Mouse (Mus musculus) midbrain, embryonic 14.5 days (tissue): ENCODE results near the gene Cdk6. TPM values are rescaled to one million over a fixed set of nuclear protein-coding genes. Genes with fewer than 3 reads are reported as not detected.

ENCODE experiments used
- ATAC-seq: fragments of 200-750 bp; cut with Nextera tagmentation; 2 replicates; pipeline ENCODE4 v1.8.0; 2017; ENCODE audit warnings: moderate number of reproducible peaks, moderate library complexity; ENCODE audit not compliant: low FRiP score, low TSS enrichment
- DNase-seq: peaks from one replicate; pipeline ENCODE4 v3.0.0-alpha.2; 2015
- H3K27ac ChIP-seq: fragments of 300-500 bp; sonication (generic); replicated peaks from 2 replicates; pipeline ENCODE4 v1.5.1; 2014; ENCODE audit warnings: mild to moderate bottlenecking, low read depth, low read length, moderate library complexity
- H3K27me3 ChIP-seq: fragments of 300-500 bp; sonication (generic); 2 replicates; pipeline ENCODE4 v1.6.1; 2014; ENCODE audit warnings: low read length, control low read depth, mixed read lengths; ENCODE audit not compliant: control insufficient read depth, insufficient read depth
- H3K36me3 ChIP-seq: fragments of 300-500 bp; sonication (generic); 2 replicates; pipeline ENCODE4 v1.6.1; 2014; ENCODE audit warnings: low read length, control low read depth; ENCODE audit not compliant: control insufficient read depth, insufficient read depth
- H3K4me1 ChIP-seq: fragments of 300-500 bp; sonication (generic); 2 replicates; pipeline ENCODE4 v1.6.1; 2014; ENCODE audit warnings: mild to moderate bottlenecking, antibody characterized with exemption, low read length, control low read depth; ENCODE audit not compliant: control insufficient read depth, insufficient read depth
- H3K4me2 ChIP-seq: fragments of 300-500 bp; sonication (generic); 2 replicates; pipeline ENCODE4 v1.6.1; 2014; ENCODE audit warnings: mild to moderate bottlenecking, low read length, moderate library complexity
- H3K4me3 ChIP-seq: fragments of 300-500 bp; sonication (generic); replicated peaks from 2 replicates; pipeline ENCODE4 v1.5.1; 2014; ENCODE audit warnings: low read depth, low read length
- H3K9ac ChIP-seq: fragments of 300-500 bp; sonication (generic); replicated peaks from 2 replicates; pipeline ENCODE4 v1.6.1; 2014; ENCODE audit warnings: mild to moderate bottlenecking, low read length, moderate library complexity
- H3K9me3 ChIP-seq: fragments of 300-500 bp; sonication (generic); 2 replicates; pipeline ENCODE4 v1.6.1; 2016; ENCODE audit warnings: low read length, control low read depth, mixed read lengths; ENCODE audit not compliant: control insufficient read depth
- whole genome bisulfite sequencing: fragments of 180-500 bp; shearing (Covaris S2); extraction: QIAGEN DNeasy Blood & Tissue Kit; methylation state at CpG from one replicate; pipeline ENCODE4 v1.1.7; 2014; 5-methylcytosine and 5-hydroxymethylcytosine counted together
- polyA plus RNA-seq: library from polyadenylated mRNA; unstranded; fragments of >200 nt; fragmentation: Nextera tagmentation; extraction: Ambion mirVana; gene quantifications from 2 replicates; pipeline ENCODE4 v1.2.1, GENCODE M21; 2014

Cdk6 gene
- polyA plus RNA-seq, 1 experiment from 2014 or later, result 15.9 TPM

DNA sequence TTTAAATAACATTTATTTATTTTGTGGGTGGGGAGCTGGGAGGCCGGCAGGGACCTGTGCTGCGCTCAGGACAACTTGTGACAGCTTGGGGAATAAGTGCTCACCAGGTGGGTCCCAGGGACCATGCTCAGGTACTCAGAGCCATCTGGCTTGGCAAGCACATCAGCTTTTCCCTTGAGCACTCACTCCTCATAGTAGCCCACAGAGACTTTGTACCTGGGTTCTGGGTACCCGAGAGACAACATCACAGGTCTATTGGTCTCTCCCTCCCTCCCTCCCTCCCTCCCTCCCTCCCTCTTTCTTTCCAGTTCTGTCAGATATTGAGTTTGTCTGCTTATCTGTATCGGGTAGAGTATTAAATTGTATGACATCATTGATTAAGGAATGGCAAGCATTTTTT, 38.0 kb downstream of the Cdk6 start:
- DNase-seq (no peak), ATAC-seq (no peak)
- no peak overlapping the region for H3K9ac ChIP-seq
- no peaks in the 10 kb centered on the region for H3K36me3 ChIP-seq
- no peak overlapping the region for H3K4me3 ChIP-seq
- no peaks in the 10 kb centered on the region for H3K9me3 ChIP-seq
- no peak overlapping the region for H3K27ac ChIP-seq
- 74% methylated on average over 4 of the region's 4 CpGs for WGBS
- no peak overlapping the region for H3K4me2 ChIP-seq
- no peaks in the 10 kb centered on the region for H3K4me1 ChIP-seq
- H3K27me3 ChIP-seq, result no peaks in the 10 kb centered on the region

DNA sequence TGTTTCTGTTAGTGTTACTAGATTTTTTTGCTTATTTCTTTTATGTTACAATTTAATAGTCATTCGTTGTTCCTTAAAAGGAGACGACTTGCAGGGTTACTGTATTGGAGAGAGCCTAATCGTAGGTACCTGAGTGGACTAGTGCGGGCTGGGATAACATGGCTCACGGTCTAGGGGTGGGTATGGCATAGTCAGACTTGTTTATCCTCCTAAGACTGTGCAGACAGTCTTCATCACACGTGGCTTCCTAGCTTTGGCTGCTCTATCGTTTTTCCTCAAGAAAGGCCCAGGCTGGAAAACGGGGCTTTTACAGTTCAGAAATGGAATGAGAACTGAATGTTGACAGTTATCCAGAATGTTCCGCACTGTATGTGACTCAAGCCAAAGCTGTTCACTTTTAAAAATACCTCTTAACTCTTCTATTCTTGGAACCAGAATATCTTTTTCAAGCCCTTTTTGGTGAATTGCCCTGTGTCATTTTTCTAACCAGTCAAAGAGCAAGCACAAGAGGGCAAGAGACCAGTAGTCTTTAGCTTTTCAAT, 39.5 kb downstream of the Cdk6 start:
- H3K27ac ChIP-seq, result no peak overlapping the region
- H3K4me1 ChIP-seq, result no peaks in the 10 kb centered on the region
- WGBS, result 89% methylated on average over 9 of the region's 9 CpGs
- H3K4me3 ChIP-seq, result no peak overlapping the region
- no peak for DNase-seq
- H3K9ac ChIP-seq, result no peak overlapping the region
- H3K9me3 ChIP-seq, result no peaks in the 10 kb centered on the region
- H3K4me2 ChIP-seq, result no peak overlapping the region
- no peaks in the 10 kb centered on the region for H3K36me3 ChIP-seq
- no peak for ATAC-seq
- H3K27me3 ChIP-seq, result no peaks in the 10 kb centered on the region

DNA sequence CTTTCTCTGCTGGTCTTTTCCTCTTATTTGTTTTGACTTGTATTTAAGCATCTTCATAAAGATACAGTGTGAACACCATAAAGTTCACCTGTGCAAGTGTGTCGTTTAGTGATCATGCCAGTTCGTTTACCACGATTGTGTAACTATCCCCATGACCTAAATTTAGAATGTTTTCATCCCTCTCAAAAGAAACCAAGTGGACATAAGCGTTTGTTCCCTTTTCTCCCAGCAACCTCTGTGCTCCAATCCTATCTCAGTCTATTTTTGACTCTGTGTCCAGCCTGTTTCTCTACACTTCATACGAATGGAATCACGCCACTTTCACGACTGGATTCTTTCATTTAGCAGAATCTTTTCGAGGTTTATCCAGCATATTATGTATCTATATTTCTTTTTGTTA, 40.5 kb downstream of the Cdk6 start:
- Histone ChIP-seq H3K27ac (no peak overlapping the region), H3K9ac (no peak overlapping the region), H3K9me3 (no peaks in the 10 kb centered on the region), H3K27me3 (no peaks in the 10 kb centered on the region), H3K4me3 (no peak overlapping the region), H3K4me1 (no peaks in the 10 kb centered on the region), H3K36me3 (no peaks in the 10 kb centered on the region), H3K4me2 (no peak overlapping the region)
- WGBS, result 92% methylated on average over 8 of the region's 8 CpGs
- ATAC-seq, result no peak
- DNase-seq, result no peak

DNA sequence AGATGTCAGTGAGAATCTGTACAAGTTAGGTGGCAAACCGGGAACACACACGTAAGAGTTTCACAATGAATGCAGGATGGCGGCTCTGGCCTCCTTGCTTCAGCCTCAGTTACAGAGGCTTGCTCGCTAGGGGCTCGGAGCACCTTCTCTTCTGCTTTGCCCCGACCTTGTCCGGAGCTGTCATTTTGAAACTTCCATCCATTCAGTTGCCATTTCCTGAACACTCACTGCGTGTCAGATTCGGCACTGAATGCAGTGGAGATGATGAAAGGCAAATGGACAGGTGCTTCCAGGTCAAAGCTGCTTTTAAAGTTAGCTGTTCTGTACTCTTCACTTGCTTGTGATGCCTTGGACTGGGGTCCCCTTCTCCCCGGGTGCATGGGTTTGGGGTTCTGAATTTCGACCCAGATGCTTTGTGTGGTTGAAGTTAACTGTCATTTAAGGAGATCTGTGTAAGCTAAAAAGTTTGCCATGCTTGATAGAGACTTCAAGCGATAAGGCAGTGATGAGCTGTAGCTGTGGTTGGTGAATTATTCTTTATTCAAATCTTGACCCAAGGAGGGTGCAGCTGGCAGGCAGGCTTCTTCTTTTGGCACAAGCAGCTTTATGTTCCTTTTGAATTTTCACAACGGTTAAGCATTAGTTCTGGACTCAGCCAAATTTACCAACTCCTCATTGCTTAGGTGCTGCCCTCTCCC, 41.2 kb downstream of the Cdk6 start:
- H3K4me1 ChIP-seq, result no peaks in the 10 kb centered on the region
- WGBS, result 82% methylated on average over 13 of the region's 13 CpGs
- DNase-seq (no peak), ATAC-seq (no peak)
- H3K9ac ChIP-seq, result no peak overlapping the region
- H3K9me3 ChIP-seq, result no peaks in the 10 kb centered on the region
- H3K4me2 ChIP-seq, result no peak overlapping the region
- H3K4me3 ChIP-seq, result no peak overlapping the region
- no peaks in the 10 kb centered on the region for H3K27me3 ChIP-seq
- H3K27ac ChIP-seq, result no peak overlapping the region
- no peaks in the 10 kb centered on the region for H3K36me3 ChIP-seq

DNA sequence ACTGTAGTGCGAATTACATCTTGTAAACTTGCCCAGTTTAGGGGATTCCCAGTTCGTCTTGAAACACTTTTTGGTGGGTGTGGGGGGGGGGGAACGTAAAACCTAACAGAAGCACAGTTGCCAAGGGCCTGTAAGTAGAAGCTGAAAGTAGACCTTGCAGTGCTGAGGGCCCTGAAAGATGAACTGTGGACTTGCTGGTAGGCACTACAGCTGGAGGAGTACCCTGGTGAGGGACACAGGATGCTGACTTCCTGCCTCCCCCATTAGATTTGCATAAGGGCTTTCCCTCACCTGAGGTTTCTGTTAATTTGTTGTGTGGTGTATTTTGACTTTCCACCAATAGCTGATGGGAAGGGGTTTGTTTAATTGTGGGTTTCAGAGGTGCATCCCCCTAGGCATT, 42.3 kb downstream of the Cdk6 start:
- Histone ChIP-seq H3K9ac (no peak overlapping the region), H3K9me3 (no peaks in the 10 kb centered on the region)
- WGBS, result 91% methylated on average over 3 of the region's 3 CpGs

DNA sequence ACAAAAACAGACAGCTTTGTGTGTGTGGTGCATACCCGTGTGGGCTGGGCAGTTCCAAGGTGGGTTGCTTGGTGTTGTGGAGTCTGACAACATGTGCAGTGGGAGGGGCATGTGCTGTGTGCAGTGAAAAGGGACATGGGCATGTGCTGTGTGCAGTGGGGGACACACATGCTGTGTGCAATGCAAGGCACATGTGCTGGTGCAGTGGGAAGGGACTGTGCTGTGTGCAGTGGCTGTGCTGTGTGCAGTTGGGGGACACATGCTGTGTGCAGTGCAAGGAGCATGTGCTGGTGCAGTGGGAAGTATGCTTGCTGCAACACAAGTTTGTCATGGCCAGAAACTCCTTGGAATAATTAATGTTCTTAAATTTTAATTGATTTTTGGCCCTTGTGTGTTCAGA, 43.8 kb downstream of the Cdk6 start:
- Histone ChIP-seq H3K4me3 (no peak overlapping the region), H3K36me3 (no peaks in the 10 kb centered on the region), H3K27me3 (no peaks in the 10 kb centered on the region), H3K4me2 (no peak overlapping the region), H3K9ac (no peak overlapping the region), H3K4me1 (no peaks in the 10 kb centered on the region), H3K27ac (no peak overlapping the region), H3K9me3 (no peaks in the 10 kb centered on the region)
- ATAC-seq (no peak), DNase-seq (no peak)
- 80% methylated on average over 1 of the region's 1 CpGs for WGBS

More for the DNA sequence above, 42.3 kb downstream of the Cdk6 start:
- DNase-seq (no peak), ATAC-seq (no peak)
- Histone ChIP-seq H3K4me1 (no peaks in the 10 kb centered on the region), H3K27me3 (no peaks in the 10 kb centered on the region), H3K4me2 (no peak overlapping the region), H3K4me3 (no peak overlapping the region), H3K27ac (no peak overlapping the region), H3K36me3 (no peaks in the 10 kb centered on the region)

DNA sequence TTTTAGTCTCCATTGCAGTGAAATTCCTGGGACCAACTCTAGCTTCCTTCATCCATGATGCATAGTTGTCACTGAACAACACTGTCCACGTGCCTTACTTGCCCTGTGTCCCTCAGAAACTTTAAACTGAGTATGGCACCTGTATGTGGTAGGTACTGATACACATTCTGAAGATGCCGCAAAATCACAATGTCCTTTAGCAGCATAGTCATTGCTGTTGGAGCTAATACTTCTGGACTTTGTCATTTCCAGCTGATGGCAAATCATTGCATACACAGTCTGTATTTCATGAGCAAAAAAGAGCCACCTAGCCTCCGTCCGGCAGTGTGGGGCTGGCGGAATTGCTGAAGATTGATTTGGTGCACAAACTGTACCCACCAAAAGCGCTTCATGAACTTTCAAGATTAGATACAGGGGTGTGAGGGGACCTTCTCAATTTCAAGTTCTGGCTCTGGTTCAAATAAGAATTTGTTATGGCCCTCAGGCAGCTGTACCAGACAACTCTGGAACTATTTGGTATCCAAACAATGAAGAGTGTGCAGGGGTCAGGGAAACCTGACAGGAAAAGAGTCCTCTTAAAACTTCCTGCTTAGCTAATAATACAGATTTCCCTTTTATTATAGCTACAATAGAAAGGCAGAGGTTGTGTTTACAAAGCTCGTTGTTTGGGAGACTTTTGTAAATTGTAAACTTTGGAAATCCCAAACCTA, 44.9 kb downstream of the Cdk6 start:
- no peaks in the 10 kb centered on the region for H3K4me1 ChIP-seq
- no peaks in the 10 kb centered on the region for H3K9me3 ChIP-seq
- H3K9ac ChIP-seq, result no peak overlapping the region
- no peak overlapping the region for H3K4me2 ChIP-seq
- no peak for DNase-seq
- H3K27me3 ChIP-seq, result no peaks in the 10 kb centered on the region
- 80% methylated on average over 7 of the region's 7 CpGs for WGBS
- H3K36me3 ChIP-seq, result no peaks in the 10 kb centered on the region
- H3K27ac ChIP-seq, result no peak overlapping the region
- no peak overlapping the region for H3K4me3 ChIP-seq
- ATAC-seq, result no peak

DNA sequence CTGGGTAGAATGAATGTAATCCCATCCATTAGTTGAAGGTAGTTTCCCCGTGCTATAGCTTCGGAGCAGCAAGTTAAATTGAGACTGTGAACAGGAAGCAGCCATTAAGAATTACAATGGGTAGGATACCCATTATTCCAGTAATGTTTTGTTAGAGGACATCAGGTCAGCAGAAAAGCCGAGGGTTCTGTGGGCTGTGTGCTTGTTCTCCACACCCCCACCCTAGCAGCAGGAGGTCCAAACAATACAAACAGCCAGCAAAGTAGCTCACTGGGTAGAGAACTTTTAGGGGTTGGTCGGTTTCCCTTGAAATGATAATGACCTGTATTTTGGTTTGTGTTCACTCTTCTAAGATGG, 45.4 kb downstream of the Cdk6 start:
- Histone ChIP-seq H3K27ac (no peak overlapping the region), H3K9me3 (no peaks in the 10 kb centered on the region), H3K4me1 (no peaks in the 10 kb centered on the region), H3K9ac (no peak overlapping the region), H3K4me3 (no peak overlapping the region), H3K27me3 (no peaks in the 10 kb centered on the region), H3K4me2 (no peak overlapping the region), H3K36me3 (no peaks in the 10 kb centered on the region)
- 7% methylated on average over 4 of the region's 4 CpGs for WGBS
- no peak for ATAC-seq
- no peak for DNase-seq

DNA sequence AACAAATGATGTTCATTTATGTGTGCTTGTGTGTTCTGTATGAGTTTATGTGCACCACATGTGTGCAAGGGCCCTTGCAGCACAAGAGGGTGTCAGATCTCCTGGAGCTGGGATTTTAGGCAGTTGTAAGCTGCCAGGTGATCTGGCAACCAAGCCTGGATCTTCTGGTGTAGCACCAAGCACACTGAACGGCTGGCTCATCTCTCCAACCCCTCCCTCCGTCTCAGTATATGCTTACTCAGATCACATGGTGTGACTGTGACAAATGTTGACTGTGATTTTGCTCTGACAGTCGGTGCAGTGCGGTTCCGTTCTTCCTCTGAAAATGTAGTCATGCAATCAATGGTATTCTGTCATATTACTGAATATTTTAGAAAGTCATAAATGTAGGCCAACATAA, 45.9 kb downstream of the Cdk6 start:
- H3K4me2 ChIP-seq, result no peak overlapping the region
- no peak overlapping the region for H3K9ac ChIP-seq
- H3K4me3 ChIP-seq, result no peak overlapping the region
- no peaks in the 10 kb centered on the region for H3K4me1 ChIP-seq
- no peaks in the 10 kb centered on the region for H3K27me3 ChIP-seq
- WGBS, result 52% methylated on average over 5 of the region's 5 CpGs
- H3K27ac ChIP-seq, result no peak overlapping the region
- no peaks in the 10 kb centered on the region for H3K9me3 ChIP-seq
- ATAC-seq, result no peak; the same call in 1 of the 2 replicates
- no peaks in the 10 kb centered on the region for H3K36me3 ChIP-seq
- DNase-seq, result no peak
